Mouse (Mus musculus) cortical plate, adult 2 months (tissue): ENCODE results near the gene Il11. TPM values are rescaled to one million over a fixed set of nuclear protein-coding genes. Genes with fewer than 3 reads are reported as not detected.

Source experiments
- H3K27ac ChIP-seq: fragments of 200-500 bp; 2 replicates; pipeline ENCODE4 v1.5.1; 2012; ENCODE audit warnings: low read length, control low read depth, inconsistent platforms; ENCODE audit not compliant: insufficient read depth
- H3K4me1 ChIP-seq: fragments of 200-500 bp; 2 replicates; pipeline ENCODE4 v1.6.1; 2011; ENCODE audit warnings: low read length; ENCODE audit not compliant: control insufficient read depth, insufficient read depth
- H3K4me3 ChIP-seq: fragments of 200-500 bp; 2 replicates; pipeline ENCODE4 v1.5.1; 2011; ENCODE audit warnings: mild to moderate bottlenecking, low read length, control low read depth; ENCODE audit not compliant: insufficient read depth
- CTCF ChIP-seq: fragments of 200-500 bp; IDR thresholded peaks from 2 replicates; pipeline ENCODE4 v1.5.1; 2011; ENCODE audit warnings: mild to moderate bottlenecking, control low read depth, low read length; ENCODE audit not compliant: insufficient read depth; ENCODE audit errors: extremely low read depth
- POLR2A ChIP-seq: fragments of 200-500 bp; IDR thresholded peaks from 2 replicates; pipeline ENCODE4 v1.6.1; 2011; ENCODE audit warnings: mild to moderate bottlenecking, low read length, control low read depth; ENCODE audit not compliant: insufficient read depth; ENCODE audit errors: extremely low read depth
- polyA plus RNA-seq: library from polyadenylated mRNA; depleted of rRNA; stranded (reverse); fragments of >200 nt; gene quantifications from 2 replicates; pipeline ENCODE4 v1.2.3, GENCODE M21; 2012

Gene Il11
- polyA plus RNA-seq, 1 experiment = 0.35 TPM

- peaks cover 2% of the 10 kb centered on the region; the same call in 1 of the 2 replicates for H3K4me1 ChIP-seq
- H3K27ac ChIP-seq = no peak overlapping the region
- TF ChIP-seq POLR2A (no peak), CTCF (no peak)
- no peak overlapping the region for H3K4me3 ChIP-seq
Measured at GRCm38 (mm10) chr7:4783667-4784268, 1.1 kb upstream of the Il11 start.

DNA sequence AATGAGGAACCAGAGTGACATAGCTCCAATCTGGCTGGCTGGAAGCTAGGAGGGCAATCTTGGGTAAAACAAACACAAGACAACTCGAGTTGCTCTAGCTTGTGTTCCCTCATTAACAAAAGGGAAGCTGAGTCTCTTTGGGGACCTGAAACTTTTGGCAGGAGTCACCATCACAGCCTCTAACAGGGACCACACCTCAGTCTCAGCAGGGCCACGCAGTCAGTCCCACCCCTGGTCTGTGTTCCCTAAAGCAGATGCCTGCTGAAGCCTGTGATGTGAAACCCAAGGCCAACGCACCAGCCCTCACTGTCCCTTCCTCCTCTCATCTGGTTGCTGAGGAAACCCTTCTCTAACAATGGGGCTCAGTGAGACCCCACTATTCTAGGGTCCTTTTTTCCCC lies 529 bp downstream of the Il11 start:
- Histone ChIP-seq H3K27ac (no peak overlapping the region), H3K4me1 (no peaks in the 10 kb centered on the region), H3K4me3 (no peak overlapping the region)
- TF ChIP-seq CTCF = no peak
- TF ChIP-seq POLR2A = no peak

GRCm38 (mm10) chr7:4779921-4780320 lies 2.7 kb downstream of the Il11 start:
- no peaks in the 10 kb centered on the region for H3K4me1 ChIP-seq
- no peak overlapping the region for H3K27ac ChIP-seq
- TF ChIP-seq CTCF (no peak), POLR2A (no peak)
- no peak overlapping the region for H3K4me3 ChIP-seq

GRCm38 (mm10) chr7:4777851-4778637 lies 4.6 kb downstream of the Il11 start:
- Histone ChIP-seq H3K27ac (no peak overlapping the region), H3K4me3 (no peak overlapping the region), H3K4me1 (no peaks in the 10 kb centered on the region)
- TF ChIP-seq POLR2A = no peak

GRCm38 (mm10) chr7:4776861-4777830 lies 5.5 kb downstream of the Il11 start:
- no peaks in the 10 kb centered on the region for H3K4me1 ChIP-seq
- TF ChIP-seq CTCF (no peak), POLR2A (no peak)
- H3K27ac ChIP-seq = no peak overlapping the region
- H3K4me3 ChIP-seq = peak overlapping the region; percentile 29; the same call in 1 of the 2 replicates

DNA sequence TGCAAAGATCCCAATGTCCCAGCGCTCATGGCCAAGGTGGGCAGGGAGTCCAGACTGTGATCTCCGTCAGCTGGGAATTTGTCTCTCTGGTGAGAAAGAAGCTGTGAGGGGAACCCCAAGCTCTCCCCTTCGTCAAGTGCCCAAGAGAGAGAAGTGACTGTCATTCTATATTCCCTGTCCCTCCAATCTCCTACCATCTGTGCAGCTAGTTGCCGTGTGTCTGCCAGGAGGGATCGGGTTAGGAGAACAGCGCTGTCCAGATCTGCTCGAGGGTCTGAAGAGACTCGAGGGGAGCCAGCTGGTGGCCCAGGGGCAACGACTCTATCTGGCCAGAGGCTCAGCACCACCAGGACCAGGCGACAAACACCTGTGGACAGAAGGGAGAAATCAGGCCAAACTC lies 6.5 kb downstream of the Il11 start:
- TF ChIP-seq POLR2A (no peak), CTCF (no peak)

DNA sequence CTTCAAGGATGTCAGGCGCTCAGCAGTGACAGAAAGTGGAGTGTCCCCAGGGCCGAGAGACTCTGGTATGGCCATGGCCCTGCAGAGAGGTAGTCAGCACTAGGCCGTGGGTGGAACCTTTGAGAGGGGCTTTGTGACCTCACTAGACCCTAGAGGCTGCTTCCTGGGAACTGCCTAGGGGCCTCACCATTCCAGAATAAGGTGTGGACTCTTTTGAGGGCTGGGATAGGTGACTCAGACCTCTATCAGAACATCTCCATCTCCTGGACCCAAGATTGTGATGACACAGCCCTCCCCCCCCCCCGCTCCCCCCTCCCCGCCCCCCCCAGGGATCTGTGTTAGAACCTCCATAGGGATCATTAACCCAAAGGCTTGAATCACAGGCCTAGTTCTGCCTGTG lies 11.5 kb downstream of the Il11 start, which contains the start of gene Fam71e2:
Gene Fam71e2, minus strand, starts transcription at position 101 of the 400 bp plus-strand sequence.
- Histone ChIP-seq H3K4me1 (no peaks in the 10 kb centered on the region; the same call in 1 of the 2 replicates), H3K4me3 (no peak within 1 kb of the TSS), H3K27ac (no peak within 1 kb of the TSS)
- TF ChIP-seq POLR2A = no peak
- no peak for TF ChIP-seq CTCF

More for the DNA sequence above, 6.5 kb downstream of the Il11 start:
- Histone ChIP-seq H3K27ac (no peak overlapping the region), H3K4me1 (no peaks in the 10 kb centered on the region), H3K4me3 (no peak overlapping the region)

DNA sequence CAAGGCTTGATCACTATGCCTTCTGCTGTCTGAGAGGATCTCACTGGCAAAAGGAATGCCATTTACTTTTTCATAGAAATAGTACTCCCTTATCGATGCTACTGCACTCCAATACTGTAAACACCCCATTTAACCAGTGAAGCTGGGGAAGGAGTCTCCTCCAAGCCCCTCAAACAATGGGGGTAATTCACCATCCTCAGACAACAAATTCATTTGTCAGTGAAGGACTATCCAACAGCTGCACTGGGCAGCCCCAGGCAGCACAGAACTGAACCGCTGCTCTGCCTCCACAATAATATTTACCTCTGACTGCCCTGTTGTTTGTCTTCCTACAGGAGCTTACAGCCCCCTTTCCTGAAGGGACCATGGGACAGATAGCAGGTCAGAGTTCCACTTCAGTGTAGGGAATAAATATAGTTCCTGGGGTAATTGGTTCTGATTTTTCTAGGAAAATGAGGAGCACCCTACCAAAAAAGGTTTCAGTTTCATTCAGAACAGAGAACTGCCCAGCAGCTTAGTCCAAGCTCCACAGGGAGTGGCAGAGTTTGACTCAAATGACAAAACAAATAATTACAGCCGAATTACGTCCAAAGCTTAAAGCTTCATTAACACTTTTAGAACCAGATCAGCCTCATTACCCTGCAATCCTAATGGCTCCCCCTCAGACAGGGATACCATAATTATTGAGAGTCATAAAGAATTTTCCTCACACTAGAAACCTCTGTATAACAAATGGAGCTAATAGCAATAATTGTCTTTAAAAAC lies 17.5 kb downstream of the Il11 start:
- no peak for TF ChIP-seq POLR2A
- TF ChIP-seq CTCF = no peak
- Histone ChIP-seq H3K4me1 (no peaks in the 10 kb centered on the region; the same call in 1 of the 2 replicates), H3K27ac (peak overlapping the region; percentile 65), H3K4me3 (no peak overlapping the region)
